Mouse (Mus musculus): Measurements from ENCODE around the gene Paqr9. TPM values are rescaled to one million over a fixed set of nuclear protein-coding genes. Genes with fewer than 3 reads are reported as not detected.

Paqr9 gene
- polyA plus RNA-seq, 1 experiment = 16.5 TPM

DNA sequence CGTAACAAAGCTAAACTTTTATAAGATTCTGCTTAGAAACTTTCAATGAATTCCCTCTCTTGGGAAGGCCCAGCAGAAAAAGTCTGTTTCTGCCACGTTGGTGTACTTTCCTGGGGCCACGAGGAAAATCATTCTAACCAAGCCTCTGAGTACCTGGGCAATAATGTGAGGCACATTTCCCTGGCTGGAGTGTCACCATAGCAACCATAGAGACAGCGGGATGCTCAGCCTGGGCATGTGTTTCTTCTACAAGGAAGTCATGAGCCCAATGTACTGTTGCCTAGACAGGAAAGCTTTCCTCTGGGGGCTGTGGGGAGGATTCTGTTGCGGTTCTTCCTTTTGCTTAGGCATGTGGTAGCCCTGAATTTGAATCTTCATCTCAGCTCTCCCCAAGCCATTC is 7.5 kb downstream of the Paqr9 start:
- no peak for DNase-seq (ENCODE audit: low read depth in 1 of 2, low spot score in 2 of 2)

DNA sequence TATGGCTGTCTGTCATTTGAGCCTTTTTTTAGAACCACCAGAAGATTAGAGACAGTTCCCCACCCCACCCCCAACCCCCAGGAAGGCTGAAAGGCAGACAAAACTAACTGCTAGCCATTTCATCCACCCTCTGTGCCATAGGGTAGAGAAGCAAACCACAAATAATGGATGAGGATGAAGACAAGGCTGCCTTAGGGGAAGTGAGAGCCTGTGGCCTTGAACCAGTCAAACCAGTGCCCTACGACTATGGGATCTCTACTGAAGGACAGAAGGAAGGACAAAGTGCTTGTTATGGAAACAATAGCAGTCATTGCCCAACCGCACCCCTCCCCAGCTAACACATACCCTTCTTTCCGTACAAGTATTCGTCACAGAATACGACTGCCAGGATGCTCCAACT is 9.8 kb downstream of the Paqr9 start:
- 84% methylated on average over 5 of the region's 5 CpGs for WGBS

More for the DNA sequence above, 7.5 kb downstream of the Paqr9 start:
- Histone ChIP-seq H3K27ac (ENCODE audit: insufficient read depth, low read length) (no peak overlapping the region), H3K4me1 (ENCODE audit: control insufficient read depth, insufficient read depth, insufficient read length) (no peaks in the 10 kb centered on the region), H3K4me3 (ENCODE audit: extremely low read depth, insufficient read depth, insufficient read length) (no peak overlapping the region), H3K36me3 (ENCODE audit: control insufficient read depth, insufficient read depth, low read length) (no peaks in the 10 kb centered on the region), H3K27me3 (ENCODE audit: control insufficient read depth, insufficient read depth, low read length) (no peaks in the 10 kb centered on the region; the same call in 1 of the 2 replicates)
- 63% methylated on average over 5 of the region's 5 CpGs for WGBS
- no peak for TF ChIP-seq CTCF (IDR thresholded peaks at IDR 0.05; ENCODE audit: extremely low read depth, insufficient read depth, insufficient read length, insufficient replicate concordance)
- TF ChIP-seq POLR2A (IDR thresholded peaks at IDR 0.05; ENCODE audit: low read depth, low read length) = no peak

DNA sequence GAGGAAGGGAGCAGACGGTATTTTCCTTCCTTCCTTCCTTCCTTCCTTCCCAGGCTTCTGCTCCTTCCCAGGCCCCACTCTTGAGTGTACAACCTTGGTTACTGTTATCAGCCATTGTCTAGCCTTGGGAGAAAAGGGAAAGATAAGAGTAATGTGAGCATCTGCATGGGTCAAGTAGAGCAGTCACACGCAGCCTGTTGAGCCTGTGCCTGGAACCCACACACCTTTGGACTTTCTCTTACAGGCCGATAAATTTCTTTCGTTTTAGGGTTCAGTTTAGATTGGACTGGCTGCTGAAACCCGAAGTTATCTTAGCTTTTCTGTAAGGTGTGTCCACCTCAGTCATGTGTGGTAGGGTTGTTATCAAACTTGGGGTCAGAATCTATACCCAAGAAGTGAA is 10.5 kb downstream of the Paqr9 start:
- WGBS = 75% methylated on average over 5 of the region's 5 CpGs
- H3K27me3 ChIP-seq (ENCODE audit: control insufficient read depth, insufficient read depth, low read length) = no peaks in the 10 kb centered on the region
- no peaks in the 10 kb centered on the region for H3K4me1 ChIP-seq (ENCODE audit: control insufficient read depth, insufficient read depth, insufficient read length)
- H3K36me3 ChIP-seq (ENCODE audit: control insufficient read depth, insufficient read depth, low read length) = no peaks in the 10 kb centered on the region
- H3K27ac ChIP-seq (ENCODE audit: insufficient read depth, low read length) = no peak overlapping the region
- TF ChIP-seq POLR2A (IDR thresholded peaks at IDR 0.05; ENCODE audit: low read depth, low read length) (no peak), CTCF (IDR thresholded peaks at IDR 0.05; ENCODE audit: extremely low read depth, insufficient read depth, insufficient read length, insufficient replicate concordance) (no peak)
- no peak overlapping the region for H3K4me3 ChIP-seq (ENCODE audit: extremely low read depth, insufficient read depth, insufficient read length)
- DNase-seq (ENCODE audit: low read depth in 1 of 2, low spot score in 2 of 2) = no peak

More for the DNA sequence above, 9.8 kb downstream of the Paqr9 start:
- Histone ChIP-seq H3K4me3 (ENCODE audit: extremely low read depth, insufficient read depth, insufficient read length) (no peak overlapping the region), H3K36me3 (ENCODE audit: control insufficient read depth, insufficient read depth, low read length) (no peaks in the 10 kb centered on the region), H3K27ac (ENCODE audit: insufficient read depth, low read length) (no peak overlapping the region), H3K27me3 (ENCODE audit: control insufficient read depth, insufficient read depth, low read length) (no peaks in the 10 kb centered on the region), H3K4me1 (ENCODE audit: control insufficient read depth, insufficient read depth, insufficient read length) (no peaks in the 10 kb centered on the region)
- TF ChIP-seq POLR2A (IDR thresholded peaks at IDR 0.05; ENCODE audit: low read depth, low read length) = no peak
- no peak for TF ChIP-seq CTCF (IDR thresholded peaks at IDR 0.05; ENCODE audit: extremely low read depth, insufficient read depth, insufficient read length, insufficient replicate concordance)
- DNase-seq (ENCODE audit: low read depth in 1 of 2, low spot score in 2 of 2) = no peak

DNA sequence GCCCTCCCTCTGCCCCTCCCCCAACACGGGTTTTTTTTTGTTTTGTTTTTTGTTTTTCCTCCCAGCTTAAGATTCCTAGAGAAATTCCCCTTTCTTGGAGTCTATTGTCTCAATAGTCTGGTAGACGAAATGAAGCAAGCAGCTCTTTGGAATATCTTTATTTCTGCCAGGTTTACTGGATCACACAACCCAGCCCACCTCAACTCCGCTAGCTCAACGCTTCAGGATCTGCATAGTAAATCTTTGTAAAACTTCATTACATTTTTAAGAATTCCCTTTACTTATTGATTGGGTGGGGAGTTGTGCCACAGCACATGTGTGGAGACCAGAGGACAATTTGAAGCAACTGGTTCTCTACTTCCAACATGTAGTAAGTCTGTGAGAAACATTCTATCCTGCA is 11.1 kb downstream of the Paqr9 start:
- whole genome bisulfite sequencing = 89% methylated on average over 4 of the region's 4 CpGs
- Histone ChIP-seq H3K36me3 (ENCODE audit: control insufficient read depth, insufficient read depth, low read length) (no peaks in the 10 kb centered on the region), H3K4me3 (ENCODE audit: extremely low read depth, insufficient read depth, insufficient read length) (no peak overlapping the region), H3K27me3 (ENCODE audit: control insufficient read depth, insufficient read depth, low read length) (no peaks in the 10 kb centered on the region), H3K27ac (ENCODE audit: insufficient read depth, low read length) (no peak overlapping the region), H3K4me1 (ENCODE audit: control insufficient read depth, insufficient read depth, insufficient read length) (no peaks in the 10 kb centered on the region)
- DNase-seq (ENCODE audit: low read depth in 1 of 2, low spot score in 2 of 2) = no peak
- no peak for TF ChIP-seq CTCF (IDR thresholded peaks at IDR 0.05; ENCODE audit: extremely low read depth, insufficient read depth, insufficient read length, insufficient replicate concordance)
- TF ChIP-seq POLR2A (IDR thresholded peaks at IDR 0.05; ENCODE audit: low read depth, low read length) = no peak

DNA sequence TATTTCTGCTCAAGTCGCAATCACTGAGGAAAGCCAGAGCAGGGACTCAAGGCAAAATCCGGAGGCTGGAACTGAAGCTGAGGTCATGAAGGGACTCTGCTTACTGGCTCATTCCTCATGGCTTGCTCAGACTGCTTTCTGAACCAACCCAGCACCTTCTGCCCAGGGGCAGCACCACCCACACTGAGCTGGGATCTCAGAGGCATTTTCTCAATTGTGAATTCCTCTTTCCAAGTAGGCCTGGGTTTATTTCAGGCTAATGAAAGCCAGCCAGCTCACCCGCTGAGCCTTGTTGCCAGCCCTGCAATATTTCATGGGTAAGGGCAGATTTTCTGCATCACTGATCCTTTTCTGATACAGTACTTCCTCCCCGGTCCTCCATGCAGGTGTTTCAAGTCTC is 12.0 kb downstream of the Paqr9 start:
- TF ChIP-seq POLR2A (IDR thresholded peaks at IDR 0.05; ENCODE audit: low read depth, low read length) (no peak), CTCF (IDR thresholded peaks at IDR 0.05; ENCODE audit: extremely low read depth, insufficient read depth, insufficient read length, insufficient replicate concordance) (no peak)
- H3K4me1 ChIP-seq (ENCODE audit: control insufficient read depth, insufficient read depth, insufficient read length) = no peaks in the 10 kb centered on the region
- WGBS = 87% methylated on average over 4 of the region's 4 CpGs
- no peaks in the 10 kb centered on the region for H3K27me3 ChIP-seq (ENCODE audit: control insufficient read depth, insufficient read depth, low read length)
- no peaks in the 10 kb centered on the region for H3K36me3 ChIP-seq (ENCODE audit: control insufficient read depth, insufficient read depth, low read length)
- H3K27ac ChIP-seq (ENCODE audit: insufficient read depth, low read length) = no peak overlapping the region
- H3K4me3 ChIP-seq (ENCODE audit: extremely low read depth, insufficient read depth, insufficient read length) = no peak overlapping the region
- no peak for DNase-seq (ENCODE audit: low read depth in 1 of 2, low spot score in 2 of 2)

DNA sequence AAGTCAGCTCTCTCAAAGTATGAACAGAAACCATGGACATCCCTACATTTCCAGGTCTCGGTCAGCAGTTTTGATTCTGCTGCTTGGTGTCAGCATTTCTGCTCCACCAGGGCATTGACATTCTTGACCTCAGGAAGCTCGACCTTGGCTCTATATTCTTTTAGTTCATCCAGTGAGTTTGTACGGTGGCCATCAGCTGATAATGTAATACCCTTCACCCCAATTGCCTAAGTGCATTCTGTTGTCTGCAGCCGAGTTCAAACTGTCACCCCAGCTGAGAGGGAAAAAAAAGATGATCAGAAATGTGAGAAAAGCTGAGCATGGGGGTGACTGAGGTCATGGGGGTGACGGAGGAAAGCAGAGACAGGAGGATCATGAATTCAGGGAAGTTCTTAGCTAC is 13.1 kb downstream of the Paqr9 start:
- TF ChIP-seq POLR2A (IDR thresholded peaks at IDR 0.05; ENCODE audit: low read depth, low read length) = no peak
- TF ChIP-seq CTCF (IDR thresholded peaks at IDR 0.05; ENCODE audit: extremely low read depth, insufficient read depth, insufficient read length, insufficient replicate concordance) = no peak
- no peak overlapping the region for H3K27ac ChIP-seq (ENCODE audit: insufficient read depth, low read length)
- H3K4me1 ChIP-seq (ENCODE audit: control insufficient read depth, insufficient read depth, insufficient read length) = no peaks in the 10 kb centered on the region
- H3K4me3 ChIP-seq (ENCODE audit: extremely low read depth, insufficient read depth, insufficient read length) = no peak overlapping the region
- H3K27me3 ChIP-seq (ENCODE audit: control insufficient read depth, insufficient read depth, low read length) = no peaks in the 10 kb centered on the region
- DNase-seq (ENCODE audit: low read depth in 1 of 2, low spot score in 2 of 2) = no peak
- WGBS = 76% methylated on average over 5 of the region's 5 CpGs
- H3K36me3 ChIP-seq (ENCODE audit: control insufficient read depth, insufficient read depth, low read length) = no peaks in the 10 kb centered on the region

DNA sequence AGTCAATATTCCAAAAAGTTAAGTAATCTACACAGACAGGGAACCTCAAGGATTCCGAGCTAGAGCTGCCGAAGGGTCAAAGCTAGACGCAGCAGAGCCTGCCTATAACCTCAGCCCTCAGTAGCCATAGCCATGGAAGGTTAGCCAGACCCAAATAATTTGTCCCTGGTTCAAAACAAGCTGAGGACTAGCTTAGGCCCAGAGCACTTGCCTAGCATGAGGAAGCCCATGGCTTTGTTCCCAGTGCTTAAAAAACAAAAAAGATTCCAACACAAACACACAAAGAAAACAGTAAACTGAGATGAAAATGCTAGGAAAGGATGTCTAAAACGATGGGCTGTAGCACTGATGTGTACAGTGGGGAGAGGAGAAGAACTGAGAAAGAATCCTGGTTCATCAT is 14.7 kb downstream of the Paqr9 start:
- no peaks in the 10 kb centered on the region for H3K4me1 ChIP-seq (ENCODE audit: control insufficient read depth, insufficient read depth, insufficient read length)
- H3K36me3 ChIP-seq (ENCODE audit: control insufficient read depth, insufficient read depth, low read length) = no peaks in the 10 kb centered on the region
- H3K27me3 ChIP-seq (ENCODE audit: control insufficient read depth, insufficient read depth, low read length) = no peaks in the 10 kb centered on the region
- no peak overlapping the region for H3K4me3 ChIP-seq (ENCODE audit: extremely low read depth, insufficient read depth, insufficient read length)
- TF ChIP-seq POLR2A (IDR thresholded peaks at IDR 0.05; ENCODE audit: low read depth, low read length) = no peak
- no peak for TF ChIP-seq CTCF (IDR thresholded peaks at IDR 0.05; ENCODE audit: extremely low read depth, insufficient read depth, insufficient read length, insufficient replicate concordance)
- 81% methylated on average over 4 of the region's 4 CpGs for WGBS
- no peak overlapping the region for H3K27ac ChIP-seq (ENCODE audit: insufficient read depth, low read length)
- DNase-seq (ENCODE audit: low read depth in 1 of 2, low spot score in 2 of 2) = no peak
